ENCODE assay signal across 11 mouse cellular contexts in genomic region chrX:43427111-43427510, GRCm38 (mm10). TPM values are rescaled to one million over a fixed set of nuclear protein-coding genes. Genes with fewer than 3 reads are reported as not detected.
DNase-seq lines count a peak whose midpoint lies in the region; ATAC-seq and TF ChIP-seq lines count a peak whose summit lies in the region.
"Had no signal": no experiment of that assay in that cellular context is flagged by ENCODE, and none has a peak within 500 bp of the region (broad histone marks: within the 10 kb centered on the region; RNA-seq: fewer than 3 reads in every experiment).

No protein-coding gene starts in this region.

- no peak overlapping the region for H3K4me2 ChIP-seq in lung, embryonic 14.5 days
- no peak overlapping the region for H3K4me2 ChIP-seq in lung, postnatal 0 days (replicated peaks; ENCODE audit: low read depth, low read length)
- H3K4me2 ChIP-seq in liver, postnatal 0 days (ENCODE audit: low read depth, low read length), result no peak overlapping the region

- H3K4me1 ChIP-seq in lung, embryonic 14.5 days (ENCODE audit: insufficient read depth), result no peaks in the 10 kb centered on the region
- H3K4me1 ChIP-seq in lung, postnatal 0 days (ENCODE audit: insufficient read depth, low read depth, low read length), result no peaks in the 10 kb centered on the region
- no peaks in the 10 kb centered on the region for H3K4me1 ChIP-seq in limb, embryonic 10.5 days
- no peaks in the 10 kb centered on the region for H3K4me1 ChIP-seq in liver, postnatal 0 days (ENCODE audit: insufficient read depth)

- H3K27ac ChIP-seq in lung, embryonic 14.5 days (ENCODE audit: low read depth), result no peak overlapping the region
- no peak overlapping the region for H3K27ac ChIP-seq in lung, postnatal 0 days (ENCODE audit: low read length)
- no peak overlapping the region for H3K27ac ChIP-seq in limb, embryonic 10.5 days
- no peak overlapping the region for H3K27ac ChIP-seq in liver, postnatal 0 days (ENCODE audit: low read depth)

- no peak overlapping the region for H3K4me3 ChIP-seq in lung, embryonic 14.5 days (ENCODE audit: low read depth, low read length)
- H3K4me3 ChIP-seq in lung, postnatal 0 days (ENCODE audit: low read depth, low read length), result no peak overlapping the region
- H3K4me3 ChIP-seq in limb, embryonic 10.5 days, result no peak overlapping the region
- no peak overlapping the region for H3K4me3 ChIP-seq in liver, postnatal 0 days (ENCODE audit: low read depth, low read length)

- WGBS in lung, embryonic 14.5 days, result 14% methylated on average over 10 of the region's 10 CpGs
- 13% methylated on average over 10 of the region's 10 CpGs for WGBS in lung, postnatal 0 days
- 19% methylated on average over 10 of the region's 10 CpGs for WGBS in limb, embryonic 10.5 days
- WGBS in liver, postnatal 0 days (ENCODE audit: insufficient replicate concordance), result 26% methylated on average over 10 of the region's 10 CpGs

- ATAC-seq in lung, embryonic 14.5 days (ENCODE audit: insufficient read depth), result no peak
- no peak for ATAC-seq in lung, postnatal 0 days
- no peak for ATAC-seq in megakaryocyte, adult 5-6 weeks (ENCODE audit: poor library complexity, severe bottlenecking)
- no peak for ATAC-seq in liver, postnatal 0 days

- no peak for TF ChIP-seq EP300 in lung, postnatal 0 days (IDR thresholded peaks at IDR 0.05)
- TF ChIP-seq EP300 in liver, postnatal 0 days (IDR thresholded peaks at IDR 0.05; ENCODE audit: low read depth), result no peak

- TF ChIP-seq CTCF in lung, embryonic 14.5 days (IDR thresholded peaks at IDR 0.05; ENCODE audit: low read depth), result no peak
- no peak for TF ChIP-seq CTCF in lung, postnatal 0 days (IDR thresholded peaks at IDR 0.05)
- TF ChIP-seq CTCF in liver, postnatal 0 days (IDR thresholded peaks at IDR 0.05; ENCODE audit: low read depth), result no peak

- no peaks in the 10 kb centered on the region for H3K9me3 ChIP-seq in lung, embryonic 14.5 days (ENCODE audit: low read depth, low read length)
- no peaks in the 10 kb centered on the region for H3K9me3 ChIP-seq in lung, postnatal 0 days (ENCODE audit: low read length)
- no peaks in the 10 kb centered on the region for H3K9me3 ChIP-seq in limb, embryonic 10.5 days (replicated peaks)
- no peaks in the 10 kb centered on the region for H3K9me3 ChIP-seq in liver, postnatal 0 days (ENCODE audit: low read length)

- no peaks in the 10 kb centered on the region for H3K36me3 ChIP-seq in lung, embryonic 14.5 days (ENCODE audit: insufficient read depth)
- H3K36me3 ChIP-seq in lung, postnatal 0 days (ENCODE audit: insufficient read depth, low read length), result no peaks in the 10 kb centered on the region
- H3K36me3 ChIP-seq in limb, embryonic 10.5 days, result no peaks in the 10 kb centered on the region
- no peaks in the 10 kb centered on the region for H3K36me3 ChIP-seq in liver, postnatal 0 days (replicated peaks; ENCODE audit: insufficient read depth, low read length)

- DNase-seq in lung, embryonic 14.5 days, result peak; percentile 9
- DNase-seq in lung, postnatal 0 days (ENCODE audit: low spot score), result no peak
- peak; percentile 3 to 43 for DNase-seq in frontal cortex, adult 2 months (ENCODE audit: extremely low spot score in 1 of 2, low spot score in 1 of 2)
- peak; percentile 25 for DNase-seq in limb, embryonic 10.5 days (ENCODE audit: low spot score)
- DNase-seq in right cerebral cortex, postnatal 4 days, result peak; percentile 8
- no peak for DNase-seq in liver, postnatal 0 days
- DNase-seq in lung, postnatal 10 days, result no peak
- DNase-seq: kidney, postnatal 10 days had no signal

- H3K27me3 ChIP-seq in lung, embryonic 14.5 days (ENCODE audit: insufficient read depth, low read length), result peaks cover 11% of the 10 kb centered on the region
- H3K27me3 ChIP-seq in lung, postnatal 0 days (replicated peaks; ENCODE audit: insufficient read depth, low read length), result no peaks in the 10 kb centered on the region
- peaks cover 41% of the 10 kb centered on the region for H3K27me3 ChIP-seq in limb, embryonic 10.5 days (ENCODE audit: low read depth, poor library complexity, severe bottlenecking)
- peaks cover 19% of the 10 kb centered on the region for H3K27me3 ChIP-seq in liver, postnatal 0 days (ENCODE audit: insufficient read depth, low read length)

- no peak overlapping the region for H3K9ac ChIP-seq in lung, embryonic 14.5 days
- H3K9ac ChIP-seq in lung, postnatal 0 days (replicated peaks; ENCODE audit: low read depth), result no peak overlapping the region
- H3K9ac ChIP-seq in liver, postnatal 0 days (replicated peaks), result no peak overlapping the region

RNA-seq across cellular contexts. Expression of gene Tenm1, which starts 1.8 kb away (rescaled TPM):
- 0.11 and 0.41 TPM in 2 replicates for polyA plus RNA-seq in lung, embryonic 14.5 days (2014; fragmentation: Nextera tagmentation; extraction: Ambion mirVana)
- polyA plus RNA-seq in lung, postnatal 0 days (2015; fragmentation: Nextera tagmentation; extraction: Ambion mirVana), result not detected in 2 replicates
- polyA plus RNA-seq in frontal cortex, adult 2 months (2012; rRNA removed), result 11.9 and 14.6 TPM in 2 replicates
- 0.15 and 0.21 TPM in 2 replicates for polyA plus RNA-seq in limb, embryonic 10.5 days (2016; fragmentation: Nextera tagmentation; extraction: Ambion mirVana)
- total RNA-seq in megakaryocyte, adult 5-6 weeks (2015), result not detected in 2 replicates
- total RNA-seq in megakaryocyte, adult 5-6 weeks (2017), result not detected in 2 replicates
- not detected in 2 replicates for polyA plus RNA-seq in liver, postnatal 0 days (2015; fragmentation: Nextera tagmentation; extraction: Ambion mirVana)
- total RNA-seq: common myeloid progenitor, adult 5-6 weeks; neutrophil, adult 5-6 weeks had no signal

Comparison
In these comparisons a context has a peak if more than half of its experiments do, and no peak if none do; other contexts are left out.
1. DNase-seq: peak in lung, embryonic 14.5 days (single experiment), frontal cortex, adult 2 months (2 of 2), limb, embryonic 10.5 days (single experiment) and right cerebral cortex, postnatal 4 days (single experiment); none in lung, postnatal 0 days (single experiment), liver, postnatal 0 days (single experiment) and lung, postnatal 10 days (single experiment).